Mouse (Mus musculus) brain, embryonic 18.5 days (tissue): ENCODE results near the gene Rtn4ip1.
A peak's percentile ranks its signal among the peaks of the same experiment; 100 is the strongest.
"Not testable (repeated sequence)": the region's sequence is repeated elsewhere in the genome, so short reads cannot be mapped to it uniquely, and the experiment has no call there.

Experiments
- DNase-seq: peaks from one replicate; pipeline ENCODE4 v3.0.0-alpha.2; 2012; ENCODE audit warnings: low read depth, low spot score

Rtn4ip1 gene

DNA sequence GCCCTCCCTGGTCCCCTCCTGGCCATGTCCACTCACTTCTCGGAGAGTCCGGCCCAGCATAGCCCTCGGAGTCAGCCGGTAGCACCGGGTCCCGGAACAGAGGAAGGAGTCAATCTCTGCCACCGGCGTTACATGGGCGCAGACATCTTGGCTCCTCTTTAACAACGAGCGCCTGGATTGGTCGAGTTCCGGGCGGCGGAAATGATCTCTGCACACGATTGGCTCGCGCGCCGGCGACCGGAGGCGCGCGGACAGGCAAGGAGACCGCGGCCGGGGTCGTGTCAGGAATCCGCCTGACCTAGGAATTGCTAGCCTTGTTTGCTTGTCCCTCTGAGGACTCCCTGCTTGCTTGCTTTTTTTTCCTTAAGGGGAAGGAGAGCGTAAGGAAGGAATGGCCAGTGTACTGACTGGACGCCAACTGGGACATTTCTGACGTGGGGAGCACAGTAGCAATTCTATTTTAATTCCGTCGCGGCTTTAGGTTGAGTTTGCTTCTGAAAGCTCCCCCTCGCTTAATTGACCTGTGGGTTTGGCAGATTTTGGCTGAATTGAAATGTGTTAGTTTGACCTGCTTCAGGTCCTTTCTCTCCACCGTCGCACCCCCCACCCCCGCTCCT, at the start of gene Rtn4ip1, which contains the start of gene Qrsl1:
Gene Rtn4ip1, plus strand, starts transcription at position 230 of the 617 bp plus-strand sequence.
Gene Qrsl1, minus strand, starts transcription at position 168 of the 617 bp plus-strand sequence.
- DNase-seq: peak; percentile 83

- DNase-seq: no peak
Measured at GRCm38 (mm10) chr10:43851898-43852297, 49.7 kb upstream of the Rtn4ip1 start.

- no peak for DNase-seq
Measured at GRCm38 (mm10) chr10:43855916-43856315, 45.7 kb upstream of the Rtn4ip1 start.

DNA sequence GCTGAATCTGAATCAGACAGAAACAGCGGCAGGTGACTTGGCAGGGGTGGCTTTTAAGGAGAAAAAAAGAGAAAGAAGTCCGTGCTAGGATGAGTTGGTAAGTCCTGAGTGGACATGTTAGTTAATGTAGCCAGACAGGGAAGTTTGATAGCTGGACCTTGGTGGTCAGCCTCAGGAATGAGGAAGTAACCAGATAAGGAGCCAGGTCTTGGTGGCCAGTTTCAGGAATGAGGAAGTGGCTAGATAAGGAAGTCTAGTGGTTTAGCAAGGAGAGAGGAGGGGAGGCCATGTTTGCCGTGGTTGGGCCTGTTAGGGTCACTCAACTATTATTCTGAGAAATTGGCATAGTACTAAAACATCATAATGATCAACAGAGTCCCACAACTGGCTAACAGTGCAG, 45.3 kb upstream of the Rtn4ip1 start:
- DNase-seq: no peak

- DNase-seq: no peak
Measured at GRCm38 (mm10) chr10:43870752-43871151, 30.9 kb upstream of the Rtn4ip1 start.

DNA sequence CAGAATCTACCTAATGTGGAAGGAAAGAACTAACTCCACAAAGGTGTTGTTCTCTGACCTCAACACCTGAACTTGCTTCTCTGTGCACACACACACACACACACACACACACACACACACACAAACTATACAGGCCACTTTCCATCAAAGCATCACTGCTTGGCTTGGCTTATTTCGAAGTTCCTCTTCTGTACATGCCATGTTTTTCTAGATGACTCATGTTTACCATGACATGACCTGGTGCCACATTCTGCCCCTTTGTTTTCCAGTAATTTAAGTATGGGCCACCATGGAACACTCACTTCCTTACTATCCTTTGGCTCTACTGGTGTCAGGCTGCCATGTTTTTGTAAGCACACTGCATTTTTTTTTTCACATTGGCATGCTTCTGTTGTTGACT, 30.1 kb upstream of the Rtn4ip1 start:
- no peak for DNase-seq

DNA sequence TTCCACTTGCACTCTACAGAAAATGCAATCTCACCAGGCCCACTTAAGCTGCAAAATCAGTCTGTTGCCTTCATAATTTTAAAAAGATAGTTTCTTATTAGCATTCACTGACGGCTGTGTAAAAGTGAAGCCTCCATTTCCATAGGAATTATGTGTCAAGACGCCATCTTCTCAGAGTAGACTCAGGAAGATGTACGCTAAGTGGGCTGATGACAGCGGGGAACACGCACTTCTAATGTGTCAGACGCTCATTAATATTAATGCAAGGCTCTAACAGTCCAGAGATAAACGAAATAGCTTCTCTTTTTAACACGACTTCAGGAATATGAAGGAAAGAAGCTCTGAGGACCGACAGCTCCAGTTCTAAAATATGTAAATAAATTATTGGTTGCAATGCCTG, 13.9 kb upstream of the Rtn4ip1 start:
- peak; percentile 26 for DNase-seq

DNA sequence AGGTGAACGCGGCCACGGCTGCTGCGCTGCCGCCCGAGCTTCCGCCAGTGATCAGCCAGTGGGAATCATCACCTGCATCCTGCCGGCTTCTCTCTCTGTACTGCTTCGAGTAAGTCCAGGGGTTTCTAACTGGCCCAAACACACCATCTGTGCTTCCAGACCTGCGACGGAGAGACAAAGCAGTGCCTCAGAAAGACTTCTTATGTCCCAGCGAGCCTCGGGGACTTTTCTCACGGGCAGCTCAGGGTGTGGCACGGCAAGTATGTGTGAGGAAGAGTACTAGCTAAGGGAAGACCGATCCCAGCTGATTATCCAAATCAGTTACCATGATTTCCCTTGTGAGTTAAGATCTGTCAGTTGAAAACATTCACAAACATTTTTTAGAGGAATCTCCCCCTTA, 12.6 kb upstream of the Rtn4ip1 start:
- DNase-seq: no peak

- DNase-seq: no peak
Measured at GRCm38 (mm10) chr10:43892971-43893370, 8.6 kb upstream of the Rtn4ip1 start.

GRCm38 (mm10) chr10:43896065-43896464, 5.5 kb upstream of the Rtn4ip1 start:
- DNase-seq: no peak

DNA sequence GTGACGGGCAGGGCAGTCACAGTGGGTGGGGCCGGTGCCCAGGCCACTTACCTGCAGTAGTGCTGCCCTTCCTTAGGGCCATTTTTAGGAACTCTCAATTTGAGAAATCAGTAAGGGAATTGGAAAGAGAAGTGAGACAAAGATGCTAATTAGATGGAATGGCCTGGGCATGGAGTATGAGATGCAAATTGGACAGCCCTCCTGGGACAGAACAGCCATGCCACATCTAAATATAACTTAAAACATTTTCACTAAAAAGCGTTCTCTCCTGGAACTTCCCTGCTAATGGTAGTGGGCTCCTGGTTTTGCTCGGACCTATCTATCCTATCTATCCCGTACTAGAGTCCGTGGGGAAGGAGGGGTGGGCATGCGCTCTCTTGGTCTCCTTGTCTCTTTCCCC, 3.3 kb upstream of the Rtn4ip1 start:
- DNase-seq: no peak

GRCm38 (mm10) chr10:43900883-43901570, 580 bp upstream of the Rtn4ip1 start:
- DNase-seq: no peak

DNA sequence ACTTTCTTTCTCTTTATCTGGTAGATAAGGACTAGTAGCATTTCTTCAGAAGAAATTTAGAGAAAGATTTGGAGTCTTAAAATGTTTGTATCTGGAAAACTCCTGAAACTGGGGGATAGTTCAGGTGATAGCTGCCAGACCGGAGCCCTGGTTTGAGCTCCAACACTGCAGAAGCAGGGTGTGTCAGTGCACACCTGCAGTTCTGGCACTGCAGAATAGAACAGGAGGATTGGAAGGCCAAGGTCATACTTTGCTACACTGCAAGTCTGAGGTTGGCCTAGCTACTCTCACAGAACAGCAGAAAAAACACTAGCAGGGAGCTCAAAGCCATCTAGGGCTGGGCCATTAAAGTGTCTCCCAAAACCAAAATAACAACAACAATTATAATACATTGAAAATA, 3.0 kb downstream of the Rtn4ip1 start:
- no peak for DNase-seq

DNA sequence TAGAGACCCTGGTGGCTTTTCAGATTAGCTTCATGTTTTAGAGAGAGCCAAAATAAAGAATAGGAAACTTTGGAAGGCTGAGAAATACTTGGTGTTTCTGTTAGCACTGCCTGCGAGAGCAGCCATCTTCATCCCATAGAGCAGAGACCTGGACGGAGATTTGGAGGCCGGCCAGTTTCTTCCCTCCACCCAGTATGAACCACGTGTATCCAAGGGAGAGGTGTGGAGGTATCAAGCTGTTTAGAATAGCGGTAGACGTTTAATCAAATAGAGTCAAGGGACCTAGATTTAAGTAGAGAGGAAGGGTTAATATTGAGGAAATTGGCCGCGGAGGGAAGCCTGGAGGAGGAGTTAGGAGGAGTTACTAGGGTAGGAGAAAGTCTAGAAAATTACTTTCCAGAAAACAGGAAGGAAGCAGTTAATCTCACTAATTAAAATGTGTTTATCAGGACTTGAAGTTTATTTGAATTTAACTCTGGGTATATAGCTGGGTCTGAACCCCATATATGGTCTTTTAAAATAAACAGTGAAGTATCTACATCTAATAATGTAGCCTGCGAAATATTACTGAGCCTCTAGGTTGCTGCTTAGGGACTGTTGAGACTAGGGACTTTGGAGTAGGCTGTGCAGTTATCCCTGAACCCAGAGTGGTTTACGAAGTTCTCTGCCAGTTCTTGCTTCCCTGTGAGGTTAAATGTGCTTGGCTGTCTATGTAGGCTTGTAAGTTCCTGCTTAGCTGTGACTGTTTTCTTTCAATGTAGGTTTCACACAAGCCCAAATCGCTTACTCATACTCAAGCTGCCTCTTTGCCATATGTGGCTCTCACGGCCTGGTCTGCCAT, 8.6 kb downstream of the Rtn4ip1 start:
- DNase-seq: no peak

GRCm38 (mm10) chr10:43910873-43911142, 9.2 kb downstream of the Rtn4ip1 start:
- DNase-seq: no peak

DNA sequence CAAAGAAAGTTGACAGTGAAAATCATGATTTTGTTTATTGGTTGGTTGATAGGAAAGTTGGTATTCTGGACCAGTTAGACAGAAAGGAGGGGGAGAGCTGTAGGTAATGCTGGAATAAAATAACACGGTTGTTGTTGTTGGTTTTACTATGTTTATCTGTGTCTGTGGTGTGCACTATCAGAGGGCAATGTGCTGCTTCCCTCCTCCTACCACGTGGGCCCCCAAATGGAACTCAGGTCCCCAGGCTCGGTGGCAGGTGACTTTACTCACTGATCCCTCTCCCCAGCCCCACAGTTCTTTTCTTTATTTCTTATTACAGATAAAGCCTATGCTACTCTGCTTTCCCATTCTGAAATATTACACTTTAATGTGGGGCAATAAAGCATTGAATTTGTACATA, 10.6 kb downstream of the Rtn4ip1 start:
- DNase-seq: no peak

GRCm38 (mm10) chr10:43916181-43916580, 14.6 kb downstream of the Rtn4ip1 start:
- no peak for DNase-seq

- no peak for DNase-seq
Measured at GRCm38 (mm10) chr10:43916737-43917136, 15.1 kb downstream of the Rtn4ip1 start.

DNA sequence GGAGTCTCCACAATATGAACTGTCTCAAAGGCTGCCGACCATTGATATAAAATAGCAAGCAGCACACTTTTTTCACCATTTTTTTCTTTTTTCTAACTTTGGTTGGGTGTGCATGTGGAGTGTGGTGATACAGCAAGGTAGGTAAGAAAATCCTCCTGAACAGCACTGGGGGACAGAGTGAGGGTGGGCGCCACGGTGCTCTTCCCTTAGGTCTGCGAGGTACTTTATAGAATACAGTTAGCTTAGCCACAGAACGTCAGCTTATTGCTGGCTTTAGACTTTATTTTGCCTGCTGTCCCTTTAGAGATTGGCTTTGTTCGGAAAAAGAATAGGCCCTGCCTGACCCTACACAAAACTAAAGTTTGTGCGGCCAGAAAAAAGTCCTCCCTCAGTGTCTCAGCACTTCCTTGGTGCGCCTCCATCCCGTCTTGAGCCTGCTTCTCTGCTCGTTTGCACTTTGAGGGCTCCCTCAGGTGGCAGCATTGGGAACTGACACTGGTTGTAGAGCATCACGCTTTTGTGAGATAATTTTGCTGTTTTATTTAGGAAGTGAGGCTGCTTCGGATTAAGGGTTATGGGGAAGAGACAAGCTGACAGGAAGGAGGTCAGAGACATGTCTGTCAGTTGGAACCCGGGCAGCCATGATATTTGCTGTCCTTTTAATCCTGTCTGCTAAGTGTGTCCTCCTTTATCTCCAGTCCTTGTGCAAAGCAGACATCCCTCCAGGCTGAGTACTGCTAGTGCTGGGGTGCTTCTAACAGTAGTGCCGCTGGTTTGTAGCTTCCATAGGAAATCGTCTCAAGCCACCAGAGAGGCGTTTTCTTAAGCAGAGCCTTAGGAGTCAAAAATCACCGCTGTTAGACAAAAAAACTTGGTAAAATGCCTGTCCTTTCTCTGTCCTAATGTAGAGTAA, 17.3 kb downstream of the Rtn4ip1 start:
- peak; percentile 57 for DNase-seq

GRCm38 (mm10) chr10:43923096-43923495, 21.5 kb downstream of the Rtn4ip1 start:
- no peak for DNase-seq

DNA sequence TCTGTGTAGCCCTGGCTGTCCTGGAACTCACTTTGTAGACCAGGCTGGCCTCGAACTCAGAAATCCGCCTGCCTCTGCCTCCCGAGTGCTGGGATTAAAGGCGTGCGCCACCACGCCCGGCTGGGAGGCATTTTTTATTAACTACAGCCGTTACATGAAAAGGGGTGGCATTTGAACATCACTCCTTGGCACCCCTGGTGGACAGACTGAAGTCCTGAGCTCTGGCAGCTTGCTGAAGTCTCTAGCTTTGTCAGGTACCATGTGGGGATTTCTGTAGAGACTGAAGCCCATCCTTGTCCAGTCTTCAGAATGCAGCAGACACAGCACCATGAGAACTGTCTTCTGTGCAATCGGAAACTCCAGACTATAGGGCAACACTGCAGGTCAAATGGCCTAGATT, 24.2 kb downstream of the Rtn4ip1 start:
- DNase-seq: not testable (repeated sequence)

DNA sequence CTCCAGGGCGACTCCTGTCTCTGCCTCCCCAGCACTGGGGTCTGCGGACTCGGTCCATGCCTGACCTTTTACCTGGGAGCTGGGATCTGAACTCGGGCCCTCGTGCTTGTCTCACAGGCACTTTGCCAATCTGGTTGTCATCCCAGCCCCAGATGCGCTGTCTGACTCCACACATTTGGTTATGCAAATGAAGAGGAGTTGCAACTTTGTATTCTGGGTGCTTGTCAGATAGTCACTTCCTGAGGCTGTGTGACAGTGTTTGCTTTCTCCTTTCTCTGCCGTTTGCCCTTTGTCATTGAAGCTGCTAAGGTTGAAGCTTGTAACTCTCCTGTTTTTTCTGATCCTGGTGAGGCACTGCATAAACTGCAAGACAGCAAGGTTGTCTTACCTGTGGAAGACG, 26.1 kb downstream of the Rtn4ip1 start:
- DNase-seq: no peak
